Mouse (Mus musculus) CD4-positive, CD25-positive, alpha-beta regulatory T cell (primary cell): Measurements from ENCODE around the gene Nlrp14. TPM values are rescaled to one million over a fixed set of nuclear protein-coding genes. Genes with fewer than 3 reads are reported as not detected.

Experiments
- polyA plus RNA-seq: library from polyadenylated mRNA; unstranded; fragments of 100-300 nt; shearing (Covaris generic); gene quantifications from one replicate; pipeline ENCODE4 v1.2.1, GENCODE M21; 2017

Gene Nlrp14
- polyA plus RNA-seq = not detected

GRCm38 (mm10) chr7:107166690-107167089 is at the start of gene Nlrp14:
Gene Nlrp14, plus strand, starts transcription at chr7:107166990.

GRCm38 (mm10) chr7:107130983-107131382 is 35.8 kb upstream of the Nlrp14 start, which contains the start of gene Olfr715:
Gene Olfr715, minus strand, starts transcription at chr7:107131083.

GRCm38 (mm10) chr7:107138027-107138426 is 28.8 kb upstream of the Nlrp14 start, which contains the start of gene Olfr716:
Gene Olfr716, plus strand, starts transcription at chr7:107138327.

GRCm38 (mm10) chr7:107209204-107209860 is 42.5 kb downstream of the Nlrp14 start, which contains the start of gene Rbmxl2:
Gene Rbmxl2, plus strand, starts transcription at chr7:107209445.

Other genes with a start within 250 kb of the Nlrp14 start
- not detected for gene Olfr709-ps1, start 234.8 kb upstream of the Nlrp14 start, polyA plus RNA-seq
- gene Olfr710, start 218.7 kb upstream of the Nlrp14 start, polyA plus RNA-seq = not detected
- gene Olfr6, start 203.1 kb upstream of the Nlrp14 start, polyA plus RNA-seq = 0.19 TPM
- gene Olfr711, start 191.5 kb upstream of the Nlrp14 start, polyA plus RNA-seq = not detected
- not detected for gene Olfr2, start 160.9 kb upstream of the Nlrp14 start, polyA plus RNA-seq
- not detected for gene Olfr713, start 135.8 kb upstream of the Nlrp14 start, polyA plus RNA-seq
- gene Olfr714, start 96.0 kb upstream of the Nlrp14 start, polyA plus RNA-seq = not detected
- gene Olfr17, start 73.8 kb upstream of the Nlrp14 start, polyA plus RNA-seq = not detected
- not detected for gene Olfr715b, start 56.6 kb upstream of the Nlrp14 start, polyA plus RNA-seq
- gene Olfr715, start 35.9 kb upstream of the Nlrp14 start, polyA plus RNA-seq = 0.05 TPM
- gene Olfr716, start 28.7 kb upstream of the Nlrp14 start, polyA plus RNA-seq = 0.07 TPM
- not detected for gene Rbmxl2, start 42.5 kb downstream of the Nlrp14 start, polyA plus RNA-seq
- gene Syt9, start 203.7 kb downstream of the Nlrp14 start, polyA plus RNA-seq = not detected